Mouse (Mus musculus): ENCODE data around the gene Tcf7l2.
A peak's percentile ranks its signal among the peaks of the same experiment; 100 is the strongest.

Tcf7l2 gene

GRCm38 (mm10) chr19:55941253-55942125 is 199.9 kb downstream of the Tcf7l2 start:
- DNase-seq (ENCODE audit: low spot score) = peak; percentile 57

DNA sequence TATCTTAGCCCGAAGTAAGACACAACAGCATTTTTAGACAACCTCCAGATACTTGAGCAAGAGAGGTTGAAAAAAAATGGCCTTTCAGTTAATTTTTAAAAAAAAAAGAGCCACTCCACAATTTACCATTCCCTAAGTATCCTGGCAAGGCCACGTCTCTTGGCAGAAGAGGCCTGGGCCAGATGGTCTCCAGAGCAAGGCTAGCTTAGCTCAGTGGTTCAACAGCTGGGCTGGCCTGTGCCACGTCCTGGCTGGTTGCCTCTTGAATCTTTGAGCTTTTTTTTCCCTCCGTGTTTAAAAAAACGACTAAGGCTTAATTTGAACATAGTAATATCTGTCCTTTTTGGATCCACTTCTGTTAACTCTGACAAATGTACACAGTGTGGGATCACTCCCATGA is 209.8 kb downstream of the Tcf7l2 start:
- no peak for DNase-seq (ENCODE audit: low spot score)

- DNase-seq (ENCODE audit: low spot score) = no peak
Measured at GRCm38 (mm10) chr19:55953207-55953606, 211.6 kb downstream of the Tcf7l2 start.

GRCm38 (mm10) chr19:55955126-55955525 is 213.5 kb downstream of the Tcf7l2 start:
- no peak for DNase-seq (ENCODE audit: low spot score)

DNA sequence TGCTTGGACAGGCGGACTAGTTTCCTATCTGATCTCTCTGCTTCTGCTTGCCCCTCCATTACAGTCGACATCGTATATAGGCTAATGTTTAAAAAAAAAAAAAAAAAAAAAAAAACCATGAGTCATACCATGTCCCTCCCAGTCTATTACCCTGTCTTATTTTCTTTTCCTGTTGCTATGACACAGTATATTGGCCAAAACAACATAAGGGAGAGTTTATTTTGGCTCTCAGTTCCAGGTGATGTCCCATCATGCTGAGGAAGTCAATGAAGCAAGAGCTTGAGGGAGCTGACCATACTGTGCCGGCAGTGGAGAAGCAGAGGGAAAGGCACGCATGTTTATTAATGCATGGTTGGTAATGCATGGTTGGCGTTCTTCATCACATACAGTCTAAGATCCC is 215.1 kb downstream of the Tcf7l2 start:
- no peak for DNase-seq (ENCODE audit: low spot score)

GRCm38 (mm10) chr19:55964421-55964820 is 222.8 kb downstream of the Tcf7l2 start:
- no peak for DNase-seq (ENCODE audit: low spot score)

DNA sequence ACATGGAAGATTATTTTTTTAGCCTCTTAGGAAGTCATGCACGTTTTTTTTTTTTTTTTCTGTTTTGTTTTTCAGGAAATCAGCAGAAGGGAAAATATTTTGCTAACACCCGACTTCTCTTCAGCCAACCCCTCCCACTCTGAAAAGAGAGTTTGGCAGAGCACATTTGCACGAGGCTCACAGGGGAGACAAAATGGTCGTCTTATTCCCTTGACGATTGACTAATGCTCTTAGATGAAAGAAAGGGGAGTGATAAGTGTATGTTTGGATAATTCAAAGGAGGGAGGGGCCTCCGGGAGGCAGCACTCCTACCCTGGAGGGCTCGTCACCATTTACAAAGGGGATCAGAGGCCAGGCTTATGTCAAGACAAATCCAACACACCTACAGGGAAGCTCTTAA is 224.4 kb downstream of the Tcf7l2 start:
- no peak for DNase-seq (ENCODE audit: low spot score)

GRCm38 (mm10) chr19:55969929-55970531 is 228.4 kb downstream of the Tcf7l2 start:
- no peak for DNase-seq (ENCODE audit: low spot score)

DNA sequence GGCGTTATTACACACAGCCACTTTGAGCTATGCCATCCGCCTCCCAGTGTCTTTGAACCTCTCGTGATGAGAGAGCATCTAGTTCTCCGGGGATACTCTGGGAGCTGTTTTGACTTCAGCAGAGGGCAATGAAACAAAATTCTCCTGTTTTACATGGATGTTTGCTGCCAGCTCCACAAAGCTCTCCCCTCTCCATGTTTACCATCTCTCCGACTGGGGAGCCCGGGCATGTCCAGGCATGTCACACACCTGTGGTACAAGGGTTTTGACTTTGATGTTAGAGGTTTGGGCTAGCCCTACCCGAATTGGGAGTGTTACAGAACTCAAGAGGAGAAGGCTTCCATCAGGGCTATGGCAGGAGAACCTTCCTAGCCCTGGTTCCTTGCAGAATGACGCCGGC is 234.5 kb downstream of the Tcf7l2 start:
- DNase-seq (ENCODE audit: low spot score) = no peak

Measured in spleen, adult 12 weeks (tissue).